Mouse (Mus musculus): ENCODE measurements around the gene Otud3. TPM values are rescaled to one million over a fixed set of nuclear protein-coding genes. Genes with fewer than 3 reads are reported as not detected.

Otud3 gene
- total RNA-seq, 2 experiments from 2014 or later: 15.7 to 17.2 TPM

- Histone ChIP-seq H3K4me3 (peak within 1 kb of the TSS; percentile 42), H3K27ac (no peak within 1 kb of the TSS)
- intact Hi-C loops (cut with DNase I): no loop called here
- DNase-seq: peak; percentile 12
- TF ChIP-seq CTCF (IDR thresholded peaks at IDR 0.05): no peak
Measured at GRCm38 (mm10) chr4:138863344-138863998, 50.3 kb downstream of the Otud3 start, which contains the start of gene Pla2g5. TSS of gene Pla2g5 (minus strand) at chr4:138863482.

- Histone ChIP-seq H3K4me3 (no peak overlapping the region), H3K27ac (no peak overlapping the region)
- intact Hi-C loops (cut with DNase I): no loop called here
- peak; percentile 56 for TF ChIP-seq CTCF (IDR thresholded peaks at IDR 0.05)
- DNase-seq: peak; percentile 70
Measured at GRCm38 (mm10) chr4:138859728-138860127, 54.0 kb downstream of the Otud3 start.

GRCm38 (mm10) chr4:138859245-138859644 lies 54.5 kb downstream of the Otud3 start:
- peak; percentile 12; the same call in 1 of the 2 replicates for TF ChIP-seq CTCF (IDR thresholded peaks at IDR 0.05)
- DNase-seq: no peak
- Histone ChIP-seq H3K4me3 (no peak overlapping the region), H3K27ac (no peak overlapping the region)
- intact Hi-C loops (cut with DNase I): no loop called here

GRCm38 (mm10) chr4:138858446-138858845 lies 55.3 kb downstream of the Otud3 start:
- intact Hi-C loops (cut with DNase I): no loop called here
- DNase-seq: no peak
- TF ChIP-seq CTCF (IDR thresholded peaks at IDR 0.05): no peak
- no peak overlapping the region for H3K4me3 ChIP-seq
- H3K27ac ChIP-seq: no peak overlapping the region

GRCm38 (mm10) chr4:138857576-138857975 lies 56.2 kb downstream of the Otud3 start:
- intact Hi-C loops (cut with DNase I): no loop called here
- no peak for DNase-seq
- TF ChIP-seq CTCF (IDR thresholded peaks at IDR 0.05): no peak
- Histone ChIP-seq H3K27ac (no peak overlapping the region), H3K4me3 (no peak overlapping the region)

GRCm38 (mm10) chr4:138856491-138856890 lies 57.3 kb downstream of the Otud3 start:
- peak; percentile 61 for DNase-seq
- intact Hi-C loops (cut with DNase I): no loop called here
- H3K4me3 ChIP-seq: no peak overlapping the region
- no peak overlapping the region for H3K27ac ChIP-seq
- TF ChIP-seq CTCF (IDR thresholded peaks at IDR 0.05): peak; percentile 80

GRCm38 (mm10) chr4:138855092-138855632 lies 58.6 kb downstream of the Otud3 start:
- intact Hi-C loops (cut with DNase I): no loop called here
- no peak for TF ChIP-seq CTCF (IDR thresholded peaks at IDR 0.05)

GRCm38 (mm10) chr4:138852961-138853360 lies 60.8 kb downstream of the Otud3 start:
- no peak for DNase-seq

More at GRCm38 (mm10) chr4:138855092-138855632, 58.6 kb downstream of the Otud3 start:
- no peak overlapping the region for H3K27ac ChIP-seq
- H3K4me3 ChIP-seq: no peak overlapping the region
- no peak for DNase-seq

GRCm38 (mm10) chr4:138851463-138851862 lies 62.3 kb downstream of the Otud3 start:
- Histone ChIP-seq H3K27ac (no peak overlapping the region), H3K4me3 (no peak overlapping the region)
- TF ChIP-seq CTCF (IDR thresholded peaks at IDR 0.05): no peak; the same call in 1 of the 2 replicates
- DNase-seq: peak; percentile 75
- intact Hi-C loops (cut with DNase I): loop anchor here (1.0 to 2.0 kb wide), 3 partner anchors 103 to 403 kb away; no protein-coding TSS in a partner anchor

More at GRCm38 (mm10) chr4:138852961-138853360, 60.8 kb downstream of the Otud3 start:
- intact Hi-C loops (cut with DNase I): no loop called here
- no peak overlapping the region for H3K27ac ChIP-seq
- no peak for TF ChIP-seq CTCF (IDR thresholded peaks at IDR 0.05)
- no peak overlapping the region for H3K4me3 ChIP-seq

Other genes with a start within 250 kb of the Otud3 start
- gene Pla2g2c, start 189.2 kb downstream of the Otud3 start, total RNA-seq (2021): not detected
- under 1 TPM in 1 of 2 experiments, not detected in 1; 0.20 TPM for gene Ubxn10, start 176.8 kb downstream of the Otud3 start, total RNA-seq (2021)
- not detected for gene Pla2g2f, start 156.3 kb downstream of the Otud3 start, total RNA-seq (2021)
- gene Pla2g2d, start 138.2 kb downstream of the Otud3 start, total RNA-seq (2021): under 1 TPM in 1 of 2 experiments, not detected in 1; 0.28 TPM
- gene Pla2g5, start 50.5 kb downstream of the Otud3 start, total RNA-seq (2021): 1 to 10 TPM in 1 of 2 experiments, under 1 TPM in 1; 0.92 to 2.1 TPM
- not detected for gene Gm13030, start 40.0 kb downstream of the Otud3 start, total RNA-seq (2021)
- not detected for gene Pla2g2e, start 36.0 kb downstream of the Otud3 start, total RNA-seq (2021)
- gene Rnf186, start 53.2 kb upstream of the Otud3 start, total RNA-seq (2021): not detected
- 1 to 10 TPM; 7.5 to 7.6 TPM for gene Tmco4, start 58.9 kb upstream of the Otud3 start, total RNA-seq (2021)
- not detected for gene Htr6, start 161.6 kb upstream of the Otud3 start, total RNA-seq (2021)
- 10 to 100 TPM; 19.9 to 40.8 TPM for gene Nbl1, start 179.0 kb upstream of the Otud3 start, total RNA-seq (2021)
- gene Minos1, start 217.2 kb upstream of the Otud3 start, total RNA-seq (2021): 100 to 1,000 TPM; 304 to 430 TPM